Mouse (Mus musculus) brown adipose tissue, adult 24 weeks (tissue): ENCODE results near the gene Cdc42ep2. TPM values are rescaled to one million over a fixed set of nuclear protein-coding genes. Genes with fewer than 3 reads are reported as not detected.

ENCODE experiments used
- H3K27ac ChIP-seq: fragments of 200-500 bp; replicated peaks from 2 replicates; pipeline ENCODE4 v1.5.1; 2012; ENCODE audit warnings: low read depth, mild to moderate bottlenecking, low read length
- H3K4me1 ChIP-seq: fragments of 200-500 bp; 2 replicates; pipeline ENCODE4 v1.6.1; 2012; ENCODE audit warnings: low read length, mixed read lengths; ENCODE audit not compliant: control insufficient read depth, insufficient read depth, insufficient read length
- H3K4me3 ChIP-seq: fragments of 200-500 bp; 2 replicates; pipeline ENCODE4 v1.5.1; 2012; ENCODE audit warnings: low read depth, mild to moderate bottlenecking, low read length, moderate library complexity; ENCODE audit not compliant: insufficient read depth
- polyA plus RNA-seq: library from polyadenylated mRNA; stranded (reverse); fragments of >200 nt; gene quantifications from 2 replicates; pipeline ENCODE4 v1.2.4, GENCODE M21; 2012; ENCODE audit not compliant: missing spikeins, insufficient read depth, insufficient read length

The Cdc42ep2 gene
- polyA plus RNA-seq, 1 experiment = 4.0 TPM

GRCm38 (mm10) chr19:5935266-5935665 is 10.7 kb upstream of the Cdc42ep2 start:
- peak overlapping the region; percentile 73 for H3K27ac ChIP-seq

GRCm38 (mm10) chr19:5929634-5930596 is 5.3 kb upstream of the Cdc42ep2 start:
- Histone ChIP-seq H3K4me3 (no peak overlapping the region), H3K27ac (peak overlapping the region; percentile 97), H3K4me1 (peaks cover 30% of the 10 kb centered on the region)

More at GRCm38 (mm10) chr19:5935266-5935665, 10.7 kb upstream of the Cdc42ep2 start:
- no peak overlapping the region for H3K4me3 ChIP-seq
- peaks cover 38% of the 10 kb centered on the region for H3K4me1 ChIP-seq

GRCm38 (mm10) chr19:5928546-5928945 is 3.9 kb upstream of the Cdc42ep2 start:
- H3K4me3 ChIP-seq = no peak overlapping the region
- H3K4me1 ChIP-seq = peaks cover 28% of the 10 kb centered on the region
- peak overlapping the region; percentile 26; the same call in 1 of the 2 replicates for H3K27ac ChIP-seq

GRCm38 (mm10) chr19:5928104-5928503 is 3.5 kb upstream of the Cdc42ep2 start:
- Histone ChIP-seq H3K4me1 (peaks cover 28% of the 10 kb centered on the region), H3K27ac (no peak overlapping the region), H3K4me3 (no peak overlapping the region)

GRCm38 (mm10) chr19:5927532-5927931 is 2.9 kb upstream of the Cdc42ep2 start:
- Histone ChIP-seq H3K27ac (peak overlapping the region; percentile 59), H3K4me3 (no peak overlapping the region), H3K4me1 (peaks cover 28% of the 10 kb centered on the region)

- H3K4me3 ChIP-seq = no peak overlapping the region
- H3K4me1 ChIP-seq = peaks cover 28% of the 10 kb centered on the region
- peak overlapping the region; percentile 59 for H3K27ac ChIP-seq
These were observed 2.4 kb upstream of the Cdc42ep2 start for GRCm38 (mm10) chr19:5927026-5927425.

GRCm38 (mm10) chr19:5925311-5925855 is 767 bp upstream of the Cdc42ep2 start:
- Histone ChIP-seq H3K27ac (peak overlapping the region; percentile 89), H3K4me3 (peak overlapping the region; percentile 60), H3K4me1 (peaks cover 21% of the 10 kb centered on the region)

- peaks cover 18% of the 10 kb centered on the region for H3K4me1 ChIP-seq
- H3K27ac ChIP-seq = peak overlapping the region; percentile 87
- peak overlapping the region; percentile 76 for H3K4me3 ChIP-seq
These were observed 465 bp downstream of the Cdc42ep2 start for GRCm38 (mm10) chr19:5923990-5924712.

GRCm38 (mm10) chr19:5922963-5923362 is 1.7 kb downstream of the Cdc42ep2 start:
- H3K4me1 ChIP-seq = peaks cover 11% of the 10 kb centered on the region
- peak overlapping the region; percentile 76 for H3K4me3 ChIP-seq
- H3K27ac ChIP-seq = peak overlapping the region; percentile 81; the same call in 1 of the 2 replicates

GRCm38 (mm10) chr19:5922119-5922942 is 2.3 kb downstream of the Cdc42ep2 start:
- Histone ChIP-seq H3K4me3 (peak overlapping the region; percentile 76), H3K27ac (peak overlapping the region; percentile 81), H3K4me1 (peaks cover 8% of the 10 kb centered on the region)

GRCm38 (mm10) chr19:5921715-5922114 is 2.9 kb downstream of the Cdc42ep2 start:
- Histone ChIP-seq H3K4me1 (peaks cover 6% of the 10 kb centered on the region), H3K27ac (peak overlapping the region; percentile 81), H3K4me3 (peak overlapping the region; percentile 76)

GRCm38 (mm10) chr19:5913007-5913719 is 11.5 kb downstream of the Cdc42ep2 start, which contains the start of gene Dpf2:
TSS of gene Dpf2 (minus strand) at chr19:5913010.
- Histone ChIP-seq H3K27ac (peak within 1 kb of the TSS; percentile 85), H3K4me1 (peaks cover 8% of the 10 kb centered on the region; the same call in 1 of the 2 replicates), H3K4me3 (peak within 1 kb of the TSS; percentile 79)

GRCm38 (mm10) chr19:5912103-5913006 is 12.3 kb downstream of the Cdc42ep2 start:
- Histone ChIP-seq H3K27ac (peak overlapping the region; percentile 85), H3K4me3 (peak overlapping the region; percentile 79)

More at GRCm38 (mm10) chr19:5912103-5913006, 12.3 kb downstream of the Cdc42ep2 start:
- peaks cover 8% of the 10 kb centered on the region; the same call in 1 of the 2 replicates for H3K4me1 ChIP-seq
